Mouse (Mus musculus) lung, postnatal 0 days (tissue): ENCODE data around the gene Aff4. TPM values are rescaled to one million over a fixed set of nuclear protein-coding genes. Genes with fewer than 3 reads are reported as not detected.

Experiments used
- ATAC-seq: fragments of 200-750 bp; cut with Nextera tagmentation; 2 replicates; pipeline ENCODE4 v1.8.0; 2017; ENCODE audit warnings: moderate library complexity
- DNase-seq: peaks from one replicate; pipeline ENCODE4 v3.0.0-alpha.2; 2016; ENCODE audit warnings: low spot score
- H3K27ac ChIP-seq: fragments of 300-500 bp; sonication (generic); 2 replicates; pipeline ENCODE4 v1.5.1; 2014; ENCODE audit warnings: antibody characterized with exemption, mild to moderate bottlenecking, low read length, mixed read lengths
- H3K27me3 ChIP-seq: fragments of 300-500 bp; sonication (generic); replicated peaks from 2 replicates; pipeline ENCODE4 v1.6.1; 2014; ENCODE audit warnings: low read length, mixed read lengths; ENCODE audit not compliant: insufficient read depth
- H3K36me3 ChIP-seq: fragments of 300-500 bp; sonication (generic); 2 replicates; pipeline ENCODE4 v1.6.1; 2014; ENCODE audit warnings: low read length, mixed read lengths; ENCODE audit not compliant: insufficient read depth
- H3K4me1 ChIP-seq: fragments of 300-500 bp; sonication (generic); 2 replicates; pipeline ENCODE4 v1.6.1; 2014; ENCODE audit warnings: antibody characterized with exemption, low read depth, low read length, mixed read lengths; ENCODE audit not compliant: insufficient read depth
- H3K4me2 ChIP-seq: fragments of 300-500 bp; sonication (generic); replicated peaks from 2 replicates; pipeline ENCODE4 v1.6.1; 2014; ENCODE audit warnings: low read depth, mild to moderate bottlenecking, low read length, moderate library complexity, mixed read lengths
- H3K4me3 ChIP-seq: fragments of 300-500 bp; sonication (generic); 2 replicates; pipeline ENCODE4 v1.5.1; 2014; ENCODE audit warnings: low read depth, low read length
- H3K9ac ChIP-seq: fragments of 300-500 bp; sonication (generic); replicated peaks from 2 replicates; pipeline ENCODE4 v1.6.1; 2014; ENCODE audit warnings: low read depth, mild to moderate bottlenecking
- H3K9me3 ChIP-seq: fragments of 300-500 bp; sonication (generic); 2 replicates; pipeline ENCODE4 v1.6.1; 2016; ENCODE audit warnings: low read length, mixed read lengths
- CTCF ChIP-seq: IDR thresholded peaks from 2 replicates; pipeline ENCODE4 v1.5.1; 2016; ENCODE audit warnings: antibody characterized with exemption, mild to moderate bottlenecking
- EP300 ChIP-seq: IDR thresholded peaks from 2 replicates; pipeline ENCODE4 v1.6.1; 2016; ENCODE audit warnings: antibody characterized with exemption, mild to moderate bottlenecking, control low read depth
- WGBS: fragments of 180-500 bp; shearing (Covaris S2); extraction: QIAGEN DNeasy Blood & Tissue Kit; methylation state at CpG from one replicate; pipeline ENCODE4 v1.1.7; 2014; 5-methylcytosine and 5-hydroxymethylcytosine counted together
- polyA plus RNA-seq: library from polyadenylated mRNA; unstranded; fragments of >200 nt; fragmentation: Nextera tagmentation; extraction: Ambion mirVana; gene quantifications from 2 replicates; pipeline ENCODE4 v1.2.1, GENCODE M21; 2015

Gene Aff4
- polyA plus RNA-seq, 1 experiment from 2014 or later = 50.9 TPM

DNA sequence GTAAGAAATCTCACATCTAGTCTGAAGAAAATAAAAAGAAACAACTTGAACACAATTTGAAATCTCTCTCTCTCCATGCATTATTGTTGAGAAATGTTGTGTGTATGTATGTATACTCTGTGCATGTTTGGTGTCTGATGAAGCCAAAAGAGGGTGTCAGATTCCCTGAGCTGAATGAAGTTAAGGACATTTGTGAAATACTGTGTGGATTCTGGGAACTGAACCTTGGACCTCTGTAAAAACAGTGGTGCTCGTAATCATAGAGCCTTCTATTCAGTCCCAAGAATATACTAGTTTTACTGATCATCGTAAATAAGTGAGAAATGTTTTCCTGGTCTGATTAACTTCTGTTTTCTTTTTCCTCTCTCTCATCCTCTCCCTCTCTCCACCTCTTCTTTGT, 16.4 kb downstream of the Aff4 start:
- Histone ChIP-seq H3K4me3 (no peak overlapping the region), H3K9me3 (no peaks in the 10 kb centered on the region), H3K4me1 (no peaks in the 10 kb centered on the region), H3K36me3 (peaks cover 3% of the 10 kb centered on the region; the same call in 1 of the 2 replicates), H3K27me3 (no peaks in the 10 kb centered on the region), H3K9ac (no peak overlapping the region), H3K4me2 (no peak overlapping the region), H3K27ac (no peak overlapping the region)
- WGBS = 91% methylated on average over 2 of the region's 2 CpGs
- no peak for ATAC-seq
- TF ChIP-seq EP300 (no peak), CTCF (no peak)
- DNase-seq = no peak

DNA sequence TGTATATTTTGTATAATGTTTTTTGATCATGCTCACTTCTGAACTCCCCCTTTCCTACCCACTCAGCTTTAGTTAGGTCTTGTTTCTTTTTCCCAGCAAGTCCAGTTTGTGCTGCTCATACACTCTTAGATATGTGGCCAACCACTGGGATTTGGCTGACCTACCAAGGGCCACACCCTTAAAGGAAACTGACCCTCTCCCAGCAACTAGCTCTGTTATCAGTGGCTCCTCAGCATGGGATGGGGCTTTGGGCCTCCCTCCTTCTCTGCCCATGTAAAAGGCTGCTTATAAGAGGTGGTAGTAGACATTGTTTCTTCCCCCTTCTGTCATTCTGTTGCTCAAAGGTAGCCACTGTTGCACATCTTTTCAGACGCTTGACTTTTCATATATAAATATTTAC, 28.3 kb downstream of the Aff4 start:
- Histone ChIP-seq H3K9me3 (no peaks in the 10 kb centered on the region), H3K27me3 (no peaks in the 10 kb centered on the region), H3K4me2 (no peak overlapping the region), H3K27ac (no peak overlapping the region), H3K36me3 (peaks cover 8% of the 10 kb centered on the region; the same call in 1 of the 2 replicates), H3K9ac (no peak overlapping the region), H3K4me3 (no peak overlapping the region), H3K4me1 (no peaks in the 10 kb centered on the region)
- DNase-seq (no peak), ATAC-seq (no peak)
- TF ChIP-seq EP300 (no peak), CTCF (no peak)
- 75% methylated on average over 1 of the region's 1 CpGs for WGBS

DNA sequence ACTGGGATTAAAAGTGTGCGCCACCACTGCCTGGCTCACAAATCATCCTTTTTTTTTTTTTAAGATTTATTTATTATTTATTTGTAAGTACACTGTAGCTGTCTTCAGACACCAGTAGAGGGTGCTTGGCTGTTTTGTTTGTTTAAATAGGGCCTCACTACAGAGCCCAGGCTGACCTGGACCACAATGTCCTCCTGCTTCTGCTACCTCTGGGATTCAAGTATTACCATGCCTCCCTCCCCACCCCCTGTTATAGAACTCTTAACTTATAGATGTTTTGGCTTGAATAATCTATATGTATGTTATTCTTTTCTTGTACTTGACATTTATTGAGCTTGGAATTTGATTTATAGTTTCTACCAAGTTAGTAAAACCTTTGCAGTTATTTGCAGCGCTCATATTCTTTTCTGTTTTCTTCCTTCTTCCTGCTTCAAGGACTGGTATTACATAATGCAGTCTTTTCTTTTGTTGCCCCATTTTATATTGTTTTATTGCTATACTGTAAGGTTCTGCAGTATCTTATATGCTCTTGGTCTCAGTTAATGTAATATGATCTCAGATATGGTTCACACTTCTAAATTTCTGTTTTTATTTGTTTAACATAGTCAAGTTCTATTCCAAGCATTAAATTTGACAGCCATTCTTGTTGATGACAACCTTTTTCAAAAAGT, 33.3 kb downstream of the Aff4 start:
- Histone ChIP-seq H3K4me2 (no peak overlapping the region), H3K27me3 (no peaks in the 10 kb centered on the region), H3K9ac (no peak overlapping the region), H3K36me3 (no peaks in the 10 kb centered on the region), H3K4me1 (no peaks in the 10 kb centered on the region), H3K4me3 (no peak overlapping the region), H3K27ac (no peak overlapping the region), H3K9me3 (no peaks in the 10 kb centered on the region)
- 96% methylated on average over 2 of the region's 2 CpGs for WGBS
- TF ChIP-seq EP300 (no peak), CTCF (no peak)
- no peak for ATAC-seq
- no peak for DNase-seq

DNA sequence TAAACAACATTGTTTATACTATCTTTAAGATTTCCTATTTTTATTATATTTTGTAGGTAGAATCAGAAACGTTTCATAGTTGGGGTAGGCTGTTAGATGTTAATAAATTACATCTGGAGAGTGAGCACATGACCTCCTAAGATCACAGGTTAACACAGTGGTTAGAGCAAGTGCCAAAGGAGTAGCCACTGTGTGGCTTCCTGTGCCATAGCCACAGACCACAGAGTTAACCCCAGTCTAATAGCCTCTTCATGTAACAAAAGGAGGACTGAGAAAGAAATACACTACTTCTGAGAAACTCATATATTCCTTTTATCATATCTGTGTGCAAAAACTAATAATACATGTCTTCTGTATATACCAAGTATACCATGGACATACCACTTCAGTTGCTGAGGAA, 43.2 kb downstream of the Aff4 start:
- no peak for TF ChIP-seq CTCF
- TF ChIP-seq EP300 = no peak
- WGBS = 77% methylated on average over 1 of the region's 1 CpGs
- H3K36me3 ChIP-seq = peaks cover 26% of the 10 kb centered on the region
- no peak for DNase-seq
- H3K4me2 ChIP-seq = no peak overlapping the region
- no peak overlapping the region for H3K9ac ChIP-seq
- H3K27me3 ChIP-seq = no peaks in the 10 kb centered on the region
- H3K9me3 ChIP-seq = no peaks in the 10 kb centered on the region
- no peak overlapping the region for H3K27ac ChIP-seq
- H3K4me3 ChIP-seq = no peak overlapping the region
- no peak for ATAC-seq
- no peaks in the 10 kb centered on the region for H3K4me1 ChIP-seq

DNA sequence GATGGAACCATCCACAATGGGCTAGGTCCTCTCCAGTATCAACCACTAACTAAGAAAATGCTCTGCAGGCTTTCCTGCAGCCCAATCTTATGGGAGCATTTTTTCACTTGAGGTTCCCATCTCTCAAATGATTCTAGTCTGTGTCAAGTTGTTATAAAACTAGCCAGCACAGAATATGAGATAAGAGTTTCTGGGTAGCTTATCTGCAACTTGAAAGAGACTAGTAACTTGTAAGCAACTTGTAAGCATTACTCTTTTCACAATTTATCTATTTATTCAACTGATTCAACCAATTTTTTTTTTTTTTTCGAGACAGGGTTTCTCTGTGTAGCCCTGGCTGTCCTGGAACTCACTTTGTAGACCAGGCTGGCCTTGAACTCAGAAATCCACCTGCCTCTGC, 53.0 kb downstream of the Aff4 start:
- Histone ChIP-seq H3K4me3 (no peak overlapping the region), H3K9me3 (no peaks in the 10 kb centered on the region), H3K9ac (no peak overlapping the region), H3K36me3 (peaks cover 53% of the 10 kb centered on the region), H3K4me1 (no peaks in the 10 kb centered on the region), H3K27ac (no peak overlapping the region), H3K27me3 (no peaks in the 10 kb centered on the region), H3K4me2 (no peak overlapping the region)
- WGBS = 92% methylated on average over 1 of the region's 1 CpGs
- TF ChIP-seq CTCF (no peak), EP300 (no peak)
- no peak for DNase-seq
- ATAC-seq = no peak

DNA sequence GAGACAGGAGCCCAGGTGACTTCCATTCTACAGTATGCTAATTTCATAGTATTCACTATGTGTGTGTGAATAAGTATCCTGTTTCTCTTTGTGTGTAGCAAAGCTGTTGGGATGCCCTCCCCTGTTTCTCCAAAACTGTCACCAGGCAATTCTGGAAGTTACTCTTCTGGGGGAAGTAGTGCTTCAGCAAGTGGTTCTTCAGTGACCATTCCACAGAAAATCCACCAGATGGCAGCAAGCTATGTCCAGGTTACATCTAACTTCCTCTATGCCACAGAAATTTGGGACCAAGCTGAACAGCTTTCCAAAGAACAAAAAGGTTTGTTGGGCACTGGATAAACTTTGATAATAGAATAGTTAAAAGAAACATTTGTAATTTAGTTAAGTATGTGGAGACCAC, 61.1 kb downstream of the Aff4 start:
- H3K4me2 ChIP-seq = no peak overlapping the region
- no peak for ATAC-seq
- H3K36me3 ChIP-seq = peaks cover 61% of the 10 kb centered on the region
- peak; percentile 70 for TF ChIP-seq CTCF
- TF ChIP-seq EP300 = no peak
- no peak overlapping the region for H3K27ac ChIP-seq
- H3K4me3 ChIP-seq = no peak overlapping the region
- H3K9me3 ChIP-seq = no peaks in the 10 kb centered on the region
- H3K27me3 ChIP-seq = no peaks in the 10 kb centered on the region
- H3K4me1 ChIP-seq = no peaks in the 10 kb centered on the region
- H3K9ac ChIP-seq = no peak overlapping the region
- peak; percentile 60 for DNase-seq

DNA sequence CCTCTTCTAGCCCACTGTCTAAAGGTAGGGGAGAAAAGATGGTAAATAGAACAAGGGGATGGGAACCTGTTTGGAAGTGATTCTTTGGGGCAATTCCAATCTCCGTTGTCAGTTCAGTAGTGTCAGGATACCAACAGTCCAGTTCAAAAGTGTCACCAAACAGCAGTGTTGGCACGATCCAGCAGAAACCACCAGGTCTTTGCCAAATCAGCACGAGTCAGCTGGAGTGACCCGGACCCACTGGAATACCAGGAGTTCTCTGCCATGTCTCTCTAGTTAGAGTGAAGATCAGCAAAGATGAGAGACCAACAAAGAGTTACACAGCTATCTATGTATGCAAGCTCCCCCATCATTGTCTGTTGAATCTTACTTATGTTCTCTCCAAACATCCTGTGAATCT, 63.2 kb downstream of the Aff4 start:
- 91% methylated on average over 4 of the region's 4 CpGs for WGBS
- no peak for DNase-seq
- no peak overlapping the region for H3K4me3 ChIP-seq
- no peak for ATAC-seq
- H3K36me3 ChIP-seq = peaks cover 68% of the 10 kb centered on the region
- H3K27me3 ChIP-seq = no peaks in the 10 kb centered on the region
- H3K4me2 ChIP-seq = no peak overlapping the region
- no peaks in the 10 kb centered on the region for H3K4me1 ChIP-seq
- TF ChIP-seq CTCF (no peak), EP300 (no peak)
- H3K9me3 ChIP-seq = no peaks in the 10 kb centered on the region
- no peak overlapping the region for H3K27ac ChIP-seq
- no peak overlapping the region for H3K9ac ChIP-seq
